Mouse (Mus musculus): ENCODE measurements around the gene Gjc2.

Gene Gjc2

DNA sequence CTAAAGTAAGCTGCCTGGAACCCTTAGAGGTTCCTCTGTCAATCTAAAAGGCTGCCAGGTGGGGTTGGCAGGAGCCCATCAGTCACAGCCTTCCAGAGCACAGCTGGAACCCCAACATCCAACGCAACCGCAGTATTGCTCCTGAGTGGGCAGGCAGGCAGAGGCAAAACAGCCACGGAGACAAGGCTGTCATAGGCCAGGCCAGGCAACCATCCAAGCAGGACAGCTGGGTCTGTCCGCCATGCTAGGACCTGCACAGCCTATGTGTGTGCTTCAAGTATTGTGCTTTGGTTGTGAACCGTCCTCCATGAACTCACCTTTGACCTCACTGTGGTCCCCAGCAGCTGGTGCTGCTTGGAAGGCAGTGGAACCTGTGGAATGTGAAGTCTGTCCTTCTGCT is 27.1 kb downstream of the Gjc2 start:
- no peak for DNase-seq

DNA sequence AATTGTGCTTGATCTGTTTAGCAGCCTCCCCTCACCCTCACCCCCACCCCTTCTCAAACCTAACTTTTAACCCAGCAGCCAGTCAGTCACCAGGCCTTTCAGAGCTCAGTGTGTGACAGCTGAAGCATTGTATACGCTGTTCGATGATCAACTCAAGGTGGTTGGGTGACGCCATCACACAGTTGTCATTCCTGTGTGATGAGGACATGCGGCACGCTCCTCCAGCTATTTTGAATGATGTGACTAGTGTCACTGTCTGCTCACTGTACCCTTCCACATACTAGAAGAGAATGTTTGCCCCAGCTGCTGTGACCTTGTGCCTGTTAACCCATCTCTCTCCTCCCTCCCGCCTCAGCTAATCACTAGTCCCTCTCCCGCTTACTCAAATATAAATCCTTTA is 28.8 kb downstream of the Gjc2 start:
- DNase-seq = no peak

GRCm38 (mm10) chr11:59151729-59152128 is 31.3 kb downstream of the Gjc2 start:
- no peak for DNase-seq

DNA sequence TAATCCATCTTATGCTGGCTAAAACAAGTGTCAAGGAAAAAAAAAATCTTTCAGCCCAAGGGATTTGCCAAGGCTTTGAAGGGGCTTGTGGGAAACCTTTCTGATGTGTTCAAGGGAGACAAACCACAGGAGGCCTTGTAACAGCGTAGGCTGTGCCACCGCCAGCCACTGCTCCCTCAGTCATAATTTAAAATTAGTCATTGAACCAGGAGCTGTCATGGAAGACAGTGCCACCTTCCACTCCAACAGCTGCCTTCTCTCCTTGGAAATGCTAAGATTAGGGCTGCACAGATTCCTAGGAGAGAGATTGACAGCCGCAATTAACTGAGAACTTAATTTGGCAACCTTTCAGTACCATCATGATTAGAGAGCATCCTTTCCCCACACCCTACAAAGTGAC is 33.7 kb downstream of the Gjc2 start:
- DNase-seq = no peak

DNA sequence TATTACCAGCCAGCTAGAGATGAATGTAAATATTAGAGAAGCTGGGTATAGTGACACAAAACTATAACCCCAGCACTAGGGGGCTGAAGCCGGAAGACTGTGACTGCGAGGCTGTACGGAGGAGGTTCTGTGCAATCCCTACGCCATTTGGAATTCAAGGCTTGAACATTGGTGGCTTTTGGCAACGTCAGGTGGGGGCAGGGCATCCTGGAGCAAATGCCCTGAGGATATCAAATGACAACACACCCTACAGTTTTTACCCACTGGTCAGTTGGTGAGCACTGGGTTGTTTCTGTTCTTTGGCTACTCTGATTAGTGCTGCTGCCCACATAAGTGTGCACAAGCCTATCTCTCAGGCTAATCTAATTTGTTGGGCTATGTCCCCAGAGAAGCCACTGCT is 40.1 kb downstream of the Gjc2 start:
- no peak for DNase-seq

GRCm38 (mm10) chr11:59141772-59142370 is 41.1 kb downstream of the Gjc2 start:
- DNase-seq = no peak

GRCm38 (mm10) chr11:59138537-59139486 is 44.2 kb downstream of the Gjc2 start:
- no peak for DNase-seq

- DNase-seq = no peak
Measured at GRCm38 (mm10) chr11:59136994-59137706, 45.9 kb downstream of the Gjc2 start.

DNA sequence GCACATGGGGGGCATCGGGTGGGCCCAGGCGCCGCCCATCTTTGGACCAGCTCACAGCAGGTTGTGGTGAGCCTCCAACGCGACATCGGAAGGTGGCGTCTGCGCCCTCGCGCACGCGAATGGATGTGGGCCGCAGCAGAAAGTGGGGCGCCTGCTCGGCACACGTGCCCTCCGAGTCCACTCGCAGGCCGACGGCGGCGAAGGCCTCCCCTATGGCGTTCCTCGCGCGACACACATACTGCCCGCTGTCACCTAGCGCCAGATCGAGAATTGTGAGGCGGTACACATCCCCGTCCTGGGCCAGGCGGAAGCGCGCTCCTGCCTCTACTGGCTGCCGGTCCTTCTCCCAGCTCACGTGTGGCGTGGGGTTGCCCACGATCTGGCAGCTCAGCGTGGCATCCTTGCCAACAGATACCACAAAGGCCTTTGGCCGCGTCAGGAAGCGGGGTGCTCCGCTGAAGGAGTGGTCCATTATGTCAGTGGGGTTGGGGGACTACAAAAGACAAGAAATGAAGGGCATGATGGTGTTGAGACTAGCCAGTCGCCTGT is 47.0 kb downstream of the Gjc2 start, which contains the start of gene Obscn:
Gene Obscn, minus strand, starts transcription at position 499 of the 549 bp plus-strand sequence.
- no peak for DNase-seq

GRCm38 (mm10) chr11:59135051-59135820 is 47.8 kb downstream of the Gjc2 start:
- no peak for DNase-seq

DNA sequence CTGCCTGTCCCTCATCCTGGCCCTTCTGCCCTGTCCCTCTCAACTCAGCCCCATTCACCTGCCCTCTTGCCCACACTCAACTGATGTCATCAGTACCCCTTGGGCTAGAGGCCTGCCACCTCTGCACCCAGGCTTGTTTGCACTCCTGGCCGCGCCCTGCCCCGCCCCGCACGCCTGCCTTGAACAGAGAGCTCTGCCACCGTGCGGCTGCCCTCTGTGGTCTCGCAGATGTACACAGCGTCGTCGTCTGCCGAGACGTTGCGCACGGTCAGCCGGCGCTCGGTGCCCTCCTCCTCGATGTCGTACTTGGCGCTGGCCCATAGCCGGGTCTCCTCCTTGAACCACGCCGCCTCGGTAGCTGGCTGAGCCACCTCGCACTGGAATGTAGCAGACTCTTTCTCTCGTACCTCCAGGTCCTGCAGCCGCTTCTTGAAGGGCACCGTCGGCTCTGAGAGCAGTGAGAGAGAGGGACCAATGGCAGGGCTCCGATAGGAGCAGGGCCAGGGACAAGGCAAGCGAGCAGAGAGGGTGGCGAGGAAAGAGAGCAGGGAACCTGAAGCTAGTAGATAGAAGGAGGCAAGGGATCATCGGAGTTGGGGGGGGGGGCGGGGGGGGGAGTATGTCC is 48.5 kb downstream of the Gjc2 start:
- DNase-seq = no peak

DNA sequence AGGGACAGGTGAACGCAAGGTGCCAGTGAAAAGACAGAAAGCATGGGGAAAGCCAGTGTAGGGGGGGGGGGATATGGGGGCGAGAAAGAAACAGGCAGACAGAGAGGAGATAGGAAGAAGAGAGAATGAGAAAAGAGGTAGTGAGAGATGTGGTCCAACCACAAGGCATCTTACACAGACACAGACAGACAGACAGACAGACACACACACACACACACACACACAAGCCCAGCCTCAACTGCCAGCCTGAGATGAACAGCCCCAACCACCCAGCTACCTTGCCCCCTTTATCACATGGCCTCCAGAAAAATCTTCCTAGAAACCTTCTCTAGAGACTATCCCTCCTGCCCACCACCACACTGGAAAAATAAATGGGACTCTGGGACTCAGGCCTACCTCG is 50.9 kb downstream of the Gjc2 start:
- no peak for DNase-seq

GRCm38 (mm10) chr11:59131348-59131919 is 51.6 kb downstream of the Gjc2 start:
- no peak for DNase-seq

- no peak for DNase-seq
Measured at GRCm38 (mm10) chr11:59130782-59131181, 52.2 kb downstream of the Gjc2 start.
